Mouse (Mus musculus): ENCODE data around the gene Ccdc159.

The Ccdc159 gene

DNA sequence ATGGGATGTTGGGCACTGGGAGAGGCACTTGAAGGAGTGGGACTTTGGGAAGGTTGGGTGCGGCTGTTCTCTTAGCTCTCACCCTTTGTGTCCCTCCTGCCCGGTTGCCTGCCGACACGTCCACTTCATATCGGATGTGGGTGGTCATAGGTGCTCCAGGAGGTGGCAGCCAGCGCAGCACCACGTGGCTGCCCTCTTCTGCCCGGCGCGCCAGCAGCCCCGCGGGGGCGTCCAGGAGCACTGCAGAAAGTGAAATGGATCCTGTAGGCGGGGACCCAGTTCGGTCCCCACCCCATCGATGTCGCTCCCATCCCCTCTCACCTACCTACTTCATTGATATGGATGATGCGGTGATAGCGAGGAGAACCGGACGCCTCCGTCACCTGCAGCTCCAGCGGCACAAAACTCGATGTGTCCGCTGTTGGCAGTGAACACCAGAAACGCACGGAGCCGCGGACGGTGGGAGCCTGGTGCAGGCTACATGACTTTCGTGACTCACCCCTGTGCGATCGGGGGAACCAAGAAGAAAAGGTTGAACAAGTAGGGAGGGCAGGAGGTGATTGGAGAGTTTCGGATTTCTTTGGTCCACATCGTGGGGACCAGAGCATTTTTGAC, 34.2 kb downstream of the Ccdc159 start:
- DNase-seq (ENCODE audit: low read depth, low spot score): no peak

DNA sequence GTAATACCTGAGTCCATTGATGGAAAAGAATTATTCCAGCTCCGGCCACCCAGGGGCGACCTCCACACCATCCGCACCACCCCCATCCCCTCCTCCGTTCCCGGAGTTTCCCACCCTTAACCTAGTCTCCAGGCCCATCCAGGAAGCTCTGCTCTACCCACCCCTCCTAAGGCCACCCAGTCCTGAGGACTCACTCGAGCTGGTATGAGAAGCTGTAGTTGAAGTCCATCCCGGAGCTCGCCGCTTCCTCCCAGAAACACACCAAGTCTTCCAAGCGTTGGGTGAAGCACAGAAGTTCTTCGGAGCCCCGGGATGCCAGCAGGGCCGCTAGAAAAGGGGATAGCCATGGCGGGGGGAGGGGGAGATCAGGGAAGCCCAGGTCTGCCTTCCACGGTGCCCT, 34.7 kb downstream of the Ccdc159 start:
- no peak for DNase-seq (ENCODE audit: low read depth, low spot score)

DNA sequence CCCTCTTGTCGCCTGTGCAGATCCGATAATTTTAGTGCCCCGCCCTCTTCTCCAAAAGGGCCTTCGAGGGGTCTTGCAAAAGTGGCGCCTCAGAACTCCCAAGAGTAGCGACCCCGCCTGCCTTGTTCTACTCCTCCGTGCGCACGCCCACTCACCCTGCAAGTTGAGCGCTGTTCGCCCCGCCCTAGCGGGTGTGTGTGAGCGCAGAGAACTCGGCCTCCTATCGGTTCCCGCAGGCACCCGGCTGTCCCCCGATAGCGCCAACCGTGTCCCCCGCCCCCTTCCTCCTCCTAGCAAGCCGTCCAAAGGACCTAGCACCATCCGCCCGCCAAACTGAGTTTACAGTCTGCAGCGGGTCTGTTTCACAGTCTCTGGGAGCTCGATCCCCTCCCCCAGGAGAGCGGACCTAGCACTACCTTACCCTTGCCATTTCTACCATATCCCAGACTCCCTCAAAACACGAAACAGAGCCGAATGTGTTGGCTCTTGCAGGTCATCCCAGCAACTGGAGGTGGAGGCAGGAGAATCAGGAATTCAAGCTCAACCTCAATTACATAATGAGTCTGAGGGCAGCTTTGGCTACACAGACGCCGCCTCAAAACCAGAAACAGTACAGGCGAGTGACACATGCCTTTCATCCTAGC, 35.3 kb downstream of the Ccdc159 start:
- peak; percentile 81 for DNase-seq (ENCODE audit: low read depth, low spot score)

DNA sequence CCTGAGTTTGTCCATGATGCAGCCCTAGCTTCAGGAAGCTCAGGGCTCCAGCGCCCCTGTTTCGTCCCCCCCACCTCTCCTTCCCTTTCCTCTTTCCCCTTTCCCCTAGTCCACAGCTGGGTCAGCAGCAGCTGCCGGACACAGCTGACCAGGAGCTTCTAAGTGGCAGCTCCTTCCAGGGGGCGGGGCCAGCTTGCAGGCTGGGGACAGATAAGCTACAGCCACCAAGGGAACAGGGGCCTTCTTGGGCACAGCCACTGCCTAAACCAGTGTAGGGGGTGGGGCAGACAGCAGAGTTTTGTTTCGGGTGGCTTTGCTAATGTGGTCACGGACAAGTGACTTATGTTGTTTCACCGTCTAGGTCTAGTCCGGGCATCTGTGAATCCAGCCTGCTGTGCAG, 36.1 kb downstream of the Ccdc159 start, which contains the start of gene Epor:
Epor (minus strand) TSS at position 90 of the 400 bp plus-strand sequence.
- no peak for DNase-seq (ENCODE audit: low read depth, low spot score)

DNA sequence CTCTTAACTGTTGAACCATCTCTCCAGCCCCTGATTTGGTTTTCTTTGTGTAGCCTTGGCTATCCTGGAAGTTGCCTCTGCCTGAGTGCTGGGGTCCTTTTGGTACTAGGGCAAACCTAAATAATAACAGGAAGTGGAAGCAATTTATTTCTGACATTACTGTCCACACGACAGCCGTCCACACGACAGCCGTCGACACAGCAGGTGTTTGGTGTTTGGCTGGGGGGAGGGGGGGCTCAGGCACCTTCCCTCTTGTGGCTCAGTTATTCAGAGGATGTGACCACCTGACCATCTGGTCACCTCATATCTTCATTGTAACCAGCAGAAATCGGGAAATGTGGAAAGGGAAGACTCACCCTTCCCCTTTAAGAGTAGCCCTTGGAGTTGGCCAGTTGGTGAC, 41.6 kb downstream of the Ccdc159 start:
- no peak for DNase-seq (ENCODE audit: low read depth, low spot score)

DNA sequence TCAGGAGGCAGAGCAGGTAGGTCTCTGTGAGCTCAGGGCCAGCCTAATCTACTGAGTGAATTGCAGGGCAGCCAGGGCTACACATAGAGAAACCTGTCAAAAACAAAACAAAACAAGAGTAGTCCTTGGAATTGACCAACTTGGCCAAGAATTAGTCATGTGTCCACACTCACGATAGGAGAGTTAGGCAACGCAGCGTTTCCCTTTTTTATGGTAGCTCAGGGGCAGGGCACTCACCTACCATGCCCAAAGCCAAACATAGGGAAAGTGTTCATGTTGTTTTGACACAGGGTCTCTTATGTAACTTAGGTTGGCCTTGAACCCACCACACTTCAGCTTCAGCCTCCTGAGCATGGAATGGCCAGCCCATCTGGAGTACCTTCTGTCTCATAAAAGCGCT, 42.0 kb downstream of the Ccdc159 start:
- no peak for DNase-seq (ENCODE audit: low read depth, low spot score)

DNA sequence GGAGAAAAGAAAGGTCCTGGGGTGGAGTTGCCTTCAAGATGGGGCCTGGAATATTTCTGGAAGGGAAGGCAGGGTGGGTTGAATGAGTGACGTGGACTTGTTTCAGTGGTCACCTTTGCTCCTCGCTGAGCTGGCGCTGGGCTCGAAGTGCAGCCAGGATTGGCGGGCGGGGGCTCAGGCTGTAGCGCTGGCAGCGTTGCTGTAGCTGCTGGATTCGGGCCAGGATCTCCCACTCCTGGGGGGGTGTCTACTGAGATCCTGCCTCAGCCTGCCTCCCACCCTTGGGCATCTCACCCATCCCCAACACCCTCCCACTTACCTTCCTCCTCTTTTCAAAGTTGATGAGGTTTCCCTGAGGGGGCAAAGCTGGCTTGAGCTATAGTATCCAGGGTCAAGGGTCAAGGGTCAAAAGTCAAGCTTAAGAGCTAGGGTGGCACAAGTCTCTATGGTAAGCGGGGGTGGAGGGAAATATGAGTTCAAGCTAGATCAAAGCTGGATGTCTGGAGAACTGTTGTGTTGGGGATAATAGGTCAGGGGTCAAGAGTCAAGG, 49.4 kb downstream of the Ccdc159 start:
- DNase-seq (ENCODE audit: low read depth, low spot score): no peak

DNA sequence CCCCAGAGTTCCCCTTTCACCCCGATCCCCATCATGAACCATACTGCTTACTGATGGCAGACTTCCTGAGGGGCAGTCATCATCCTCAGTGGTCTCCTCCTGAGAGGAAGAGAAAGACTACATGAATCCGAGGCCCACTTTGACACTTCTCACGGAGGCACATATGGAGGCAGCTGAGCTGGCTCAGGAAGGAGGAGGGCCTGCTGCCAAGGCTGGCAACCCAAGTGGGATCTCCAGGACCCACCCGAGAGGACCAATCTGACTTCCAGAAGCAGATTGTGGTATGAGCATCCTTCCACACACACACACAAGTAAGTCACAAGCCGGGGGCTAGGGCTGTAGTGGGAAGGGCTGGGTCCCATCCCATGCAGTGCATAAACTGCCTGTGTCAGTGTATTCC, 50.1 kb downstream of the Ccdc159 start:
- DNase-seq (ENCODE audit: low read depth, low spot score): no peak

DNA sequence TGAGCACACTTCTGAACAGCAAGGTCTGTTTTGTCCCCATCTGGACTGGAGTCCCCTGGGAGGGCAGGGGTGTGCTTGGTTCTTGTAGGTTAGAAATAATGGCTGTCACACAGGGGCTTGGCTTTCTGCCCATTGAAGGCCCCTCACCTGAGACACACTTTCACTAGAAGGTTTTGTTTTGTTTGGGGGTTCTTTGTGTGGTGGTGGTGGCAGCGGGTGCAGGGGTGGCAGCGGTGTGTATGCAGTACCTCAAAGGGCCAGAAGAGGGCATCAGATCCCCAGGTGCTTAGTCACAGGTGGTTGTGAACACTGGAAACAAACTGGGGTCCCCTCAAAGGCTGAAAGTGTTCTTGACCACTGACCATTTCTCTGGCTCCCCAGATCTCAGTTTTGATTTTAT, 50.7 kb downstream of the Ccdc159 start:
- peak; percentile 57 for DNase-seq (ENCODE audit: low read depth, low spot score)

DNA sequence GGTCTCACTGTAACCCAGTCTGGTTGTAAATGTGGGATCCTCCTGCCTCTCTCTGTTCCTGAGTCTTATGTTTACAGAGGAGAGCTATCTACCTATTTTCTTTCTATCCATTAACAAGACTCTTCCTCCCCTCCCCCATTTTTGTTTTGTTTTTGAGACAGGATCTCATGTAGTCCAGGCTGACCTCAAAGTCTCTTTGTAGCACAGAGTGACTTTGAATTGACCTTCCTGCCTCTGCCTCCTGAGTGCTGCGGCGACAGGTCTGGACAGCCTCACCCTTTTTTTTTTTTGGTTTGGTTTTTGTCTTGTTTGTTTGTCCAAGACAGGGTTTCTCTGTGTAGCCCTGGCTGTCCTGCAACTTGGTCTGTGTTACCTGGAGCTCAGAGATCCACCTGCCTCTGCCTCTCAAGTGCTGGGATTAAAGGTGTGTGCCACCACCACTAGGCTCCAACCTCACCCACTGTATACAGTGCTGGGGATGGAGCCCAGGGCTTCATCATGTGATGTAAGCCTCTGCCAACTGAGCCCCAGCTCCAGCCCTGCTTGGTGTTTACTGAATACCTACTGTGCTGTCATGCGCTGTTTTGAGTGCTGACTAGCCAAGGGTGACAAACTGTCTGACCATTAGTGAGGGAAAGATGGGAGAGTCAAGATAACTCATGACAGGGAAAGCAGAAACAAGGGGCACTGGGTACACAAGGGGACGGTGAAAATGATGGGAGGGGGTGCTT, 51.3 kb downstream of the Ccdc159 start:
- peak; percentile 58 for DNase-seq (ENCODE audit: low read depth, low spot score)

DNA sequence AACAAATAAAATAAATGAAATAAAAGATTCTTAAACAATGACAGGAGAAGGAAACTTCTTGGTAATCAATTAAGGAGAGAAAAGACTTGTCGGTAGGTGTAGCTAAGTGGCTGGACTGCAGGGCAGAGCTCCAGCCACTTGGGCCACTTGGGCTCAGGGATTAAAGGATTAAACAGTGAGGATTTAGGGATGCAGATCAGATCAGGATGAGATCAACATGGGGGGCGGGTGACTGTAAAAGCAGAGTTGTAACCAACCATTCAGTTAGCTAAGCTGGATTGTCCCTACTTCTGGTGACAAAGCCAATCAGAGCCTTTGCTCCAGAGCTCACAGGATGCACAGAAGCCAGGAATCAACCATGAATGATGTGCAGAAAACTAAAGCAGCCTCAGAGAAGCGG, 56.6 kb downstream of the Ccdc159 start:
- no peak for DNase-seq (ENCODE audit: low read depth, low spot score)

All from ZHBTc4 (cell line).